Mouse (Mus musculus) heart, embryonic 12.5 days (tissue): ENCODE data around the gene Zfp354a. TPM values are rescaled to one million over a fixed set of nuclear protein-coding genes. Genes with fewer than 3 reads are reported as not detected.
"Not testable (repeated sequence)": the region's sequence is repeated elsewhere in the genome, so short reads cannot be mapped to it uniquely, and the experiment has no call there.

Experiments used
- ATAC-seq: fragments of 200-750 bp; cut with Nextera tagmentation; 2 replicates; pipeline ENCODE4 v1.8.0; 2017; ENCODE audit warnings: moderate TSS enrichment, moderate library complexity; ENCODE audit not compliant: insufficient number of reproducible peaks, low FRiP score
- H3K27ac ChIP-seq: fragments of 300-500 bp; sonication (generic); 2 replicates; pipeline ENCODE4 v1.5.1; 2016; ENCODE audit warnings: mild to moderate bottlenecking, moderate library complexity; ENCODE audit not compliant: poor library complexity, severe bottlenecking
- H3K27me3 ChIP-seq: fragments of 300-500 bp; sonication (generic); replicated peaks from 2 replicates; pipeline ENCODE4 v1.6.1; 2016; ENCODE audit warnings: mild to moderate bottlenecking, moderate library complexity
- H3K36me3 ChIP-seq: fragments of 300-500 bp; sonication (generic); 2 replicates; pipeline ENCODE4 v1.6.1; 2016; ENCODE audit warnings: mild to moderate bottlenecking, moderate library complexity
- H3K4me1 ChIP-seq: fragments of 300-500 bp; sonication (generic); replicated peaks from 2 replicates; pipeline ENCODE4 v1.6.1; 2016; ENCODE audit warnings: mild to moderate bottlenecking
- H3K4me2 ChIP-seq: fragments of 300-500 bp; sonication (generic); 2 replicates; pipeline ENCODE4 v1.6.1; 2016; ENCODE audit warnings: mild to moderate bottlenecking, moderate library complexity
- H3K4me3 ChIP-seq: fragments of 300-500 bp; sonication (generic); 2 replicates; pipeline ENCODE4 v1.5.1; 2016; ENCODE audit warnings: mild to moderate bottlenecking
- H3K9ac ChIP-seq: fragments of 300-500 bp; sonication (generic); 2 replicates; pipeline ENCODE4 v1.6.1; 2016; ENCODE audit warnings: mild to moderate bottlenecking, moderate library complexity
- H3K9me3 ChIP-seq: fragments of 300-500 bp; sonication (generic); replicated peaks from 2 replicates; pipeline ENCODE4 v1.6.1; 2016; ENCODE audit warnings: mild to moderate bottlenecking, moderate library complexity
- WGBS: fragments of 180-500 bp; shearing (Covaris S2); methylation state at CpG from one replicate; pipeline ENCODE4 v1.1.7; 2016; 5-methylcytosine and 5-hydroxymethylcytosine counted together
- polyA plus RNA-seq: library from polyadenylated mRNA; unstranded; fragments of >200 nt; fragmentation: Nextera tagmentation; extraction: Ambion mirVana; gene quantifications from 2 replicates; pipeline ENCODE4 v1.2.1, GENCODE M21; 2016

The Zfp354a gene
- 5.4 and 6.4 TPM in 2 replicates for polyA plus RNA-seq

- under 1% methylated on average over 32 of the region's 32 CpGs for WGBS
- H3K4me3 ChIP-seq, result peak within 1 kb of the TSS; percentile 67
- peaks cover 30% of the 10 kb centered on the region for H3K36me3 ChIP-seq
- H3K27ac ChIP-seq, result no peak within 1 kb of the TSS
- H3K27me3 ChIP-seq, result no peaks in the 10 kb centered on the region
- H3K9me3 ChIP-seq, result no peaks in the 10 kb centered on the region
- peaks cover 7% of the 10 kb centered on the region for H3K4me1 ChIP-seq
- peak; percentile 87 for ATAC-seq
- H3K9ac ChIP-seq, result peak within 1 kb of the TSS; percentile 81
- peak within 1 kb of the TSS; percentile 92 for H3K4me2 ChIP-seq
Measured at GRCm38 (mm10) chr11:51059151-51059571, at the start of gene Zfp354a. Gene Zfp354a (plus strand): TSS chr11:51059257.

- H3K36me3 ChIP-seq, result no peaks in the 10 kb centered on the region
- no peak overlapping the region for H3K4me2 ChIP-seq
- WGBS, result 67% methylated on average over 5 of the region's 5 CpGs
- no peak for ATAC-seq
- H3K27me3 ChIP-seq, result no peaks in the 10 kb centered on the region
- no peaks in the 10 kb centered on the region for H3K9me3 ChIP-seq
- no peak overlapping the region for H3K27ac ChIP-seq
- no peak overlapping the region for H3K9ac ChIP-seq
- H3K4me1 ChIP-seq, result no peaks in the 10 kb centered on the region
- no peak overlapping the region for H3K4me3 ChIP-seq
Measured at GRCm38 (mm10) chr11:51011821-51012220, 47.2 kb upstream of the Zfp354a start.

- 56% methylated on average over 1 of the region's 1 CpGs for WGBS
- Histone ChIP-seq H3K4me3 (no peak within 1 kb of the TSS), H3K4me2 (no peak within 1 kb of the TSS), H3K27ac (no peak within 1 kb of the TSS), H3K36me3 (no peaks in the 10 kb centered on the region), H3K4me1 (no peaks in the 10 kb centered on the region), H3K9me3 (no peaks in the 10 kb centered on the region), H3K27me3 (no peaks in the 10 kb centered on the region), H3K9ac (no peak within 1 kb of the TSS)
- ATAC-seq, result no peak
Measured at GRCm38 (mm10) chr11:51013936-51014335, 45.1 kb upstream of the Zfp354a start, which contains the start of gene Olfr54. Gene Olfr54 (plus strand): TSS chr11:51014236.

DNA sequence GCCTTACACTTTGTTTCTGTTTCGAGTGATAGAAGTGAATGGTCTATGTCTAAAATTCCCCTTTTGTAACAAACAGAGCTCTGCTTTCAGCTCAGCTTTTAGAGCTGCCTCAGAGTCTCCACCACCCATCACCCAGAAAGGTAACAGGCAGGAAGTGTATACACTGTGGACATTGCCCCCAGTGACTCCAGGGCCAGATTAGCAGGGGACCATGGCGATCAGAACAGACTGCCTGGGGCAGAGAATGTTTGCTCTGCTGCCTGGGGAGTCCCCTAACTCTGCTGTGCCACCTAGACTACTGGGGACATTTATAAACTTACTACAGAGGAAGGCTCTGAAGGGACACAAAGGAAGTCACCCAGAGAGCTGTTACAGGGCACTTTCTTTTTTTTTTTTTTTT, 42.7 kb upstream of the Zfp354a start:
- H3K27ac ChIP-seq, result no peak overlapping the region
- no peak overlapping the region for H3K4me2 ChIP-seq
- WGBS, result 47% methylated on average over 2 of the region's 2 CpGs
- H3K9me3 ChIP-seq, result no peaks in the 10 kb centered on the region
- no peak overlapping the region for H3K4me3 ChIP-seq
- no peaks in the 10 kb centered on the region for H3K27me3 ChIP-seq
- H3K36me3 ChIP-seq, result no peaks in the 10 kb centered on the region
- no peak overlapping the region for H3K9ac ChIP-seq
- ATAC-seq, result no peak
- no peaks in the 10 kb centered on the region for H3K4me1 ChIP-seq

- H3K4me1 ChIP-seq, ATAC-seq, H3K27me3 ChIP-seq, H3K9me3 ChIP-seq, H3K27ac ChIP-seq, H3K4me2 ChIP-seq, H3K36me3 ChIP-seq, H3K4me3 ChIP-seq, H3K9ac ChIP-seq: not testable (repeated sequence)
- WGBS, result 80% methylated on average over 11 of the region's 11 CpGs
Measured at GRCm38 (mm10) chr11:51026811-51027210, 32.2 kb upstream of the Zfp354a start.

DNA sequence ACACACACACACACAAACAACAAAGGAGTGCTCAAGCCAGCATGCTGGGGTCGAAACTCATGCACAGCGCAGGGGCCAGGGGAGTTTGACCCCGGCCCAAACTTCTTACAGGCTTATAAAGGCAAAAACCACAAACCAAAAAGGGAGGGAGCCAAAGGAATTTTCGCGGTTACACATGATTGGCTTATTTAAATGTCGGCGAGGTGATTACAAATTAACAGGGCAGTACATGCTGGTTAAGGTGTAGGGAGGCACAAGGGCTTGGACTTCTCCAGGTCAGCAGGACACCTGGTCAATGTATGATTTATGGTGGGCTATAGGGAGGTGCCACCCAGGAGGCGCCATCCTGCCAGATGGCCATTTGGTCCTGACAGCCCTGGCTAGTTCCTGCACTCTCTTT, 29.7 kb upstream of the Zfp354a start:
- WGBS, result 79% methylated on average over 8 of the region's 8 CpGs
- not testable (repeated sequence) for H3K9me3 ChIP-seq, H3K9ac ChIP-seq, H3K4me1 ChIP-seq, H3K4me2 ChIP-seq, H3K27ac ChIP-seq, ATAC-seq, H3K36me3 ChIP-seq, H3K27me3 ChIP-seq, H3K4me3 ChIP-seq

DNA sequence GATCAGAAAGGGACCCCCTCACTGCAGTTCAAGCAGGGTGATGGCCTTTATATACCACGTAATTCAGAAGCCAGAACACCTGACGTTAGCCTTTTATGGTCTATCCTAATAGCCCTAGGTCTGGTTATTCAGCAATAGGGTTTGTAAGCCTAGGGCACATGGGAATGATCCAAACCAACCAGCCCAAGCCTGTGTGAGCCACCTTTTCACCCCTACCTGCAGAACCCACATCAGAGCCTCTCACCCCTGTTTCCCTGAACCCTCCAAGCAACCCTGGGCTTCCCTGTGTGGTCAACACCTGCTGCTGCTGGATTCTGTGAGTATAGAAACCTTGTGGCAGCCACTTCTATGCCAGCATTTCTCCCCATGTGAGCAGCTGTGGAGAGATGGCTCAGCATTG, 28.8 kb upstream of the Zfp354a start:
- Histone ChIP-seq H3K4me1 (no peaks in the 10 kb centered on the region), H3K4me3 (no peak overlapping the region), H3K27ac (no peak overlapping the region), H3K27me3 (no peaks in the 10 kb centered on the region), H3K9ac (no peak overlapping the region), H3K4me2 (no peak overlapping the region), H3K9me3 (peaks cover 3% of the 10 kb centered on the region; the same call in 1 of the 2 replicates), H3K36me3 (no peaks in the 10 kb centered on the region)
- no peak for ATAC-seq
- 80% methylated on average over 2 of the region's 2 CpGs for WGBS

- 20% methylated on average over 1 of the region's 1 CpGs for WGBS
- no peaks in the 10 kb centered on the region for H3K36me3 ChIP-seq
- H3K9me3 ChIP-seq, result no peaks in the 10 kb centered on the region
- H3K27ac ChIP-seq, result no peak overlapping the region
- no peak overlapping the region for H3K4me3 ChIP-seq
- H3K9ac ChIP-seq, result no peak overlapping the region
- no peaks in the 10 kb centered on the region for H3K27me3 ChIP-seq
- no peaks in the 10 kb centered on the region for H3K4me1 ChIP-seq
- H3K4me2 ChIP-seq, result no peak overlapping the region
- ATAC-seq, result no peak
Measured at GRCm38 (mm10) chr11:51032851-51033250, 26.2 kb upstream of the Zfp354a start.

DNA sequence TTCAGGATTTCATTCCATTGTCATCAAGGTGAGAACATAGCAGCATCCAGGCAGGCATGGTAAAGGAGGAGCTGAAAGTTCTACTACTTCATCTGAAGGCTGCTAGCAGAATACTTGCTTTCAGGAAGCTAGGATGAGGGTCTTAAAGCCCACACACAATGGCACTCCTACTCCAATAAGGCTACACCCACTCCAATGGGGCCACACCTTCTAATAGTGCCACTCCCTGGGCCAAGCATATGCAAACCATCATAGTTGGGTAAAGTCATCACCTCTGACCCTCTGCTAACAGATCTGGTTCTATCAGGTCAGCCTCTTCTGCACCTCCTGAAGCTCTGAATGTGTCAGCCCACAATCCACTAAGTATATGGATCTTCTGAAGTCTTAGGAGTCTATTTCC, 24.9 kb upstream of the Zfp354a start:
- H3K4me2 ChIP-seq, H3K27me3 ChIP-seq, ATAC-seq, H3K9ac ChIP-seq, H3K4me3 ChIP-seq, H3K36me3 ChIP-seq, H3K9me3 ChIP-seq, H3K27ac ChIP-seq, H3K4me1 ChIP-seq: not testable (repeated sequence)

- Histone ChIP-seq H3K4me3 (no peak overlapping the region), H3K9ac (no peak overlapping the region), H3K9me3 (no peaks in the 10 kb centered on the region), H3K4me2 (no peak overlapping the region), H3K4me1 (no peaks in the 10 kb centered on the region), H3K36me3 (no peaks in the 10 kb centered on the region), H3K27ac (no peak overlapping the region), H3K27me3 (peaks cover 6% of the 10 kb centered on the region)
- 62% methylated on average over 2 of the region's 2 CpGs for WGBS
- ATAC-seq, result no peak
Measured at GRCm38 (mm10) chr11:51035951-51036350, 23.1 kb upstream of the Zfp354a start.

- H3K4me3 ChIP-seq, ATAC-seq, H3K4me2 ChIP-seq, H3K27ac ChIP-seq, H3K9me3 ChIP-seq, H3K9ac ChIP-seq, H3K4me1 ChIP-seq, H3K36me3 ChIP-seq, H3K27me3 ChIP-seq: not testable (repeated sequence)
- WGBS, result 58% methylated on average over 3 of the region's 3 CpGs
Measured at GRCm38 (mm10) chr11:51044776-51045175, 14.3 kb upstream of the Zfp354a start.

DNA sequence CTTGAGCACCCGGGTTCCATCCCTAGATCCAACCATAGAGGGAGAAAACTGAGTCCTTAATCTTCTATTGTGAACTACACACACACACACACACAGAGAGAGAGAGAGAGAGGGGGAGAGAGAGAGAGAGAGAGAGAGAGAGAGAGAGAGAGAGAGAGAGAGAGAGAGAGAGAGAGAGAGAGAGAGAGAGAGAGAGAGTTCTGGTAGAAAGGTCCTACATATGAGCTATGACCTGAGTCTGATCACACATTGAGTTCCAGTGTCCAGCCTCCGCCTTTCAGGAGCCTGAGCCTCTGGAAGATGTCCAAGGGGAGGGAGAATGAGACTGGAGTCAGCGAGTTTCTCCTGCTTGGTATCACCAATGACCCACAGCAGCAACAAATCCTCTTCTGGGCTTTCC, 11.2 kb upstream of the Zfp354a start, which contains the start of gene Olfr1375:
Gene Olfr1375 (plus strand): TSS at position 301 of the 400 bp plus-strand sequence.
- not testable (repeated sequence) for H3K9ac ChIP-seq, H3K9me3 ChIP-seq, H3K27me3 ChIP-seq, H3K36me3 ChIP-seq, H3K27ac ChIP-seq, H3K4me1 ChIP-seq, ATAC-seq, H3K4me2 ChIP-seq, H3K4me3 ChIP-seq
- 67% methylated on average over 3 of the region's 3 CpGs for WGBS
